Mouse (Mus musculus) frontal cortex, postnatal 14 days (tissue): Measurements from ENCODE around the gene Alppl2.
A peak's percentile ranks its signal among the peaks of the same experiment; 100 is the strongest.

Experiments used
- DNase-seq, 2 experiments: peaks; one replicate each; pipeline ENCODE4 v3.0.0; 2022; ENCODE audit warnings: low spot score in 2 of 2

Alppl2 gene

DNA sequence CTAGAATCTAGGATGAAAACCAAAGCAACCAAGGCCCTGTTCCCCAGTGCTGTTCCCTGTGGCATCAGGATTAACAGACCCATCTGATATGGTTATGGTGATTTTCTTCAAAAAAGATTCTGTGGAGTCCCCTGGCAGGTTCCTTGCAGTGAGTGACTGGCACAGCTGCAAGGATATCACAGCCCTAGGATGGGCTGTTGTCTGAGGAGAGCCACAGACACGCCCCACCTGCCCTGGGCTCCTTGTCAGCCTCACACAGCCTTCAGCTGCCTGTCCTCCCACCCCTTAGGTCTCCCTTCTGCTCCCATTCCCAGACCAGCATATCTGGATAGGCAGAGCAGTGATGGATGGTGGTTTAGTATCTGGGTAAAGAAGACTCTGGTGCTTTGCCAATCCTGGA, 39.0 kb downstream of the Alppl2 start:
- DNase-seq = no peak

DNA sequence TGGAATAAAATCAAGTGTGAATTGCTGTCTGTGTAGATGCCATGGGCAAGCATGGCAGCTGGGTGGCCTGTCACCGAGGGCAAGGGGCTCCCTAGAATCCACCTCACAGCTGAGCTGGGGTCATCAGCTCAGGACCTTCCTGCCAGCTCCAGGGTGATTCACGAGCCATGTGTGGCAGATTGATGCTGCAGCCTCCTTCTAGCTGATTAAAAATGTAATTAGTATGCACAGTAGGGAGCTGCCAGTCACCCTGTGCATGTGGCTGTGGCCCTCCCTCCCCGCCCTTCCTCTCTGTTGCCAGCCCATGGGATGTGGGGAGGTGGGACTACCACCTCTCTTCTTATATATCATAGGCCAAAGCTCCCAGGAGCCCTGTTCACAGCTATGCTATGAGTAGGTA, 39.7 kb downstream of the Alppl2 start:
- DNase-seq = no peak

DNA sequence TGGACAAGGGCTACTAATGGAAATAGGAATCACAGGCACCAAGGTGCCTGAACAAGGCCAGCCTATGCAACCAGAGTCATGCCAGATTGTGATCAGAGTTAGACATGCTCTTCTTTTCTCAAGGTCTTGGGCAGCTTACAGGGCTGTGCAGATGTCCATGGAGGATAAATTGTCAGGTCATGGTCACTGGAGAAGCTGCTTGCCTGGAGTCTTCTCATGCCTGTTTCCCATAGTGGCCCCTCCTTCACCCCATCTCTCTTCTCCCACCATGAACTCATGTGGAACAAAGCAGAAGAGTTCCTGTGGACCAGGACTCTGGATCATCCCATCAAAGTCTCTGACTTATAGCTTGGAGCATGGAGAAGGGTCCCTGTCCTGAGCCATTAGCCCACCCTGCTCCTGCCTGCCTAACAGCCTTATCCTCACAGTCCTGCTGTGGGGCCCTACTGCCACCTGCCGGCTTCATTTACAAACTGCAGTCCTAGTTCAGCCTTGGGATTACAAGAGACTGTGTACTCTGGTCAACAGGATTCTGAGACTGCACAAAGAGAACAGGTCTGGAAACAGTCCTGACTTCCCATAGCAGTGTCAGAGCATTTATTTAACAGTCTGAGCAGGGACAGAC, 47.8 kb downstream of the Alppl2 start:
- peak; percentile 55 to 81 for DNase-seq

DNA sequence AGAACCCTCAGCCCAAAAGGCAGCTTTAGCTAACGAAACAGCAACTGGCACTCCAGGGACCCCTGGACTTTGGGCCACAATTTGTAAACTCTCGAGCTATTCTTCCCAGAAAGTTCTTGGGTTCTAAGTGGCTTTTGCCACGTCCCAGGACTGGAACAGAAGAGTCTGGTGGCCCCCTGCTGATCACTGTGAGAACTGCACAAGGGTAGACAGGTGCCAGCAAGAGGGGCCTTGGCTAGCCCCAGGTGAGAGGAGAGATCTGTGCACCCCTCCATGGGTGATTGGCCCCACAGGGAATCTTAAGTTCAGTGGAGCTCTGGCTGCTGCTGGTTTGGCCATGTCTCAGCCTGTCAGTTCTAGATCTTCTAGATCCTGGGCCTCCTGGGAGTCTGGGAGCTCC, 48.6 kb downstream of the Alppl2 start:
- peak in 1 of 2 experiments; percentile 64 for DNase-seq

DNA sequence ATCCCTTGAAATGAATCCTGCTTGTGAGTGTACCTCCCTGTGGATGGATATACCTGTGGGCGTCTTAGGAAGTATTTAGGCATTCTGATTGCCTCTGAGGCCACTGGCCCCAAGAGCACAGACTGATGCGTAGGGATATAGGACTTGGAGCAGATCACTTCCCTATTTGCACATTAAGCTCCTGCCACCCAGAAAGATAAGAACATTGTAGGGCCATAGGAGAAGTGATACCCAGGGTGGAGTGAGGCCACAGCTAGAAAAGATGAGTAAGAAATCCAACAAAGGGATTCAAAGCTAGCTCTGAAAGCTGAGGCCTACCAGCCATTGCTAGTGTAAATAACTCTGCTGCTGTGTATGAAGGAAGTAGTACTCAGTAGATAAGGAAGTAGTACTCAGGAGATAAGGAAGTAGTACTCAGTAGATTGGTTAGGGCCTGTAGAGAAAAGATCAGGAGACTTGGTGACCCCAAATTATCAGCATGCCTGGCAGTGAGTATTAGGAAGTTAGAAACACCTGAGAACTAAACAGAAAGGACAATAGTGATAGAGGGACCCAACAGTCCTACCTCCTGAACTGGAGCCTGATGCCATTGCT, 51.2 kb downstream of the Alppl2 start:
- no peak for DNase-seq
